Mouse (Mus musculus): ENCODE results near the gene Bckdha.

GRCm38 (mm10) chr7:25690051-25690450 is 31.3 kb upstream of the Bckdha start:
- no peak for TF ChIP-seq CTCF (conservative IDR thresholded peaks at IDR 0.05; ENCODE audit: low read length)
- no peak for TF ChIP-seq POU5F1 (IDR thresholded peaks at IDR 0.05; ENCODE audit: borderline replicate concordance, low read length)
- TF ChIP-seq NANOG (IDR thresholded peaks at IDR 0.05; ENCODE audit: borderline replicate concordance, low read length) = no peak

Measured in E14TG2a.4 (cell line).